Mouse (Mus musculus) heart, postnatal 0 days (tissue): Measurements from ENCODE around the gene Rbfox2.

ENCODE experiments used
- CTCF ChIP-seq: IDR thresholded peaks from 2 replicates; pipeline ENCODE4 v1.5.1; 2016; ENCODE audit warnings: antibody characterized with exemption, control low read depth, low read depth
- EP300 ChIP-seq: IDR thresholded peaks from 2 replicates; pipeline ENCODE4 v1.6.1; 2016; ENCODE audit warnings: antibody characterized with exemption, low read depth

DNA sequence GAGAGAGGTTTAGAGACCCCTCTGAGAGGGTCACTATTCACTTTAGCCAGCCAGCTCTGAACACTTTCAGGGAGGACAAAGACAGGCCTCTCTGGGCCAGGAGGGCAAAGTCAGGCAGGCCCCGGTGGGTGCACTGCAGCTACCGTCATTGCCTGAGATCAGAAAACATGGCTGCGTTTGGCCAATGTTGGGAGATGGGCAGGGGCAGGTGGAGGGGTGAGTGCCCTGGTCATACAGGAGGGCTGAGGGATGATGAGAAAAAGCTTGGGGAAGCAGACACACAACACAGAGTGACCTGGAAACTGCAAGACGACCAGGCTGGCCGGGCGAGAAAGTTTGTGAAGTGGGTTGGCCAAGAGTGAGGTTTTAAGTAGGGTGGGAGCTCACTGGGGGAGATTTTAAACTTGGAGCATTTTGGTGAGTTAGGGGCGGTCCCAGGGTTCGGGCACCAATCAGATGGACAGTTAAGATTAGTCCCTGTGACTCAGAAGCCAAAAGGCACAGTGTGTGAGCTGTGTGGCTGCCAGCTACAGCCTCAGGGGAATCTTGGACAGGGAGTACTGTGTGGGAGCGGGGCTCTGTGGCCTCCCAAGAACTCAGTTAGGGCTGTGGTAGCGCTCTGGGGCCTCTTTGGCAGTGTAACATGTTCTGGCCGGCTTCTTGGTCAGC lies 270.4 kb downstream of the Rbfox2 start:
- no peak; the same call in 1 of the 2 replicates for TF ChIP-seq EP300
- no peak for TF ChIP-seq CTCF
